Mouse (Mus musculus) T-helper 2 cell (primary cell): ENCODE measurements at regions not wholly inside any gene's neighbourhood (a gene's known extent, or its start where the extent isn't known, plus 50 kb on each side); places are given as distances from the start of the nearest gene placed in this dataset.

Experiments
- in situ Hi-C: fragments of 300-600 bp; cut with MboI, MseI; formaldehyde crosslinking; loops from one replicate; pipeline ENCODE4 v1.15.1; 2025; ENCODE audit warnings: high pct_unique_total_duplicates

DNA sequence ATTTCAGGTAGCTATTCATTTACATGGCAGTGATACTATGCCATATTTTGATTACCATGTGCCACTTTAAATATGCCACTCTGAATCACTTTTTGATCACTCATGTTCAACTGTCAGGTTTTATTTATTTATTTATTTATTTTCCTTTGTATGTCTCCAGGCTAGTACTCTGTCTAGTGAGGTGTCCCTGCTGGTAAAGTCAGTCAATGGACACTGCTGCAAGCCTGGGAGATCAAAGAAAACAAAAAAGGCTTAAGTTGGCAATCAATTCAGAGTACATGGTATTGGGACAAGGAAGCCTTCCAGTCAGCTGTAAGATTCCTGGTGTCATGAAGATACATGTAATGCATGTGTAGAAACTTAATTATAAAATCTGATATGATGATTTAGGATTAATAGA is 473.5 kb upstream of the Pcdh9 start:
- in situ Hi-C loops: no loop called here

DNA sequence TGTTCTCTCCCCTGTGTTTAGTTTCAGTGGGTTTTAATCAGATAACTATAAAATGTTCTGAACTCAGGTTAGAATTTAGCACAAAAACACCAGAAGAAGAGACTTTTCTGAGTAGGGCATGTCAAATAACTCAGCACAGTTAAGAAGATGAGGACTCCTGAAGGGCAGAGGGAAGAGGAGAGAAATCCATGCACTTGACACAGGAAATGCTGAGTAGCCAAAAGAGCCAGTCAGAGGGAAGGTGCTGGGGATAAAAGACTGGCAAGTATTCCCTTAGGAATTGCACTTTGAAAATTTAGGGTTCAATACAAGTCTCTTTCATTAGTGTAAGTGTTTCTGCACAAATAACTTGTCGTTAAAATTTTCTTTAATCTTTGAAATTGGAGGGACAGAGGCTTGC is 472.4 kb upstream of the Pcdh9 start:
- in situ Hi-C loops: no loop called here

DNA sequence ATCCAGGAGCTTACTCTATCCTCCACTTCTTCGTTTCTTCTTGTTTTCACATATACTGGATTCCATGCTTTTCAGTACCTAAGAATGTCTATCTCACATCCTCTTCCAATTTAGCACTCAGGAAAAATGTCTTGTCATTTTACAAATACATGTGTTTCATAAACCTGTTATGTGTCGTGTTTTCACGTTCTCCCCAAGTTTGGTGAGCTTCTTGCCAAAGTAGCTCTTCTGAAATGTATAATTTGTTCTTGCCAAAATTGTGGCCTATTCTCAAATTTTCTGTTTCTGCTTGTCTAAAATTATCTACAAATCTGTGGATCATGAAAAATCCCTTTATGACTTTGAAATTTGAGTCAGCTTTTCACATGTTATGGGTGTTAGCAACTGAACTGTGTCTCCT is 450.1 kb upstream of the Pcdh9 start:
- in situ Hi-C loops: no loop called here

DNA sequence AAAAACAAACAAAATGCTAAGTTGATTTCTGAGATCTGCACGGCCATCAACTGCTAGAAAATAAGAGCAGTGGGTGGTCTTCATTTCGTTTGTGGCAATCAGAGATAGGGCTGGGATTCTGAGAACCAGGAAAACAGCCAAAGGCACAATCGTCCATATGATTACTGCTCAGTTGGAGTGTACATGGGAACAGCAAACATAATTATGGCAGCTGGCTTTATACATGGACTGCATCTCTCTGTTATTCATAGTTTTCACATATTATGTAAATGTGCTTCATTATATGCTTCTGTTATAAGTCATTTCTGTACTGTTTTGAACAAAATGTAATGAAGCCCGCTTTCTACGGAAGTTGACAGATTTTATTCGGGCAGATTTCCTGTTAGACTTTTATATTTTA is 418.8 kb upstream of the Pcdh9 start:
- in situ Hi-C loops: loop anchor here (10.0 kb wide), 1 partner anchor 775 kb away; no protein-coding TSS in a partner anchor

DNA sequence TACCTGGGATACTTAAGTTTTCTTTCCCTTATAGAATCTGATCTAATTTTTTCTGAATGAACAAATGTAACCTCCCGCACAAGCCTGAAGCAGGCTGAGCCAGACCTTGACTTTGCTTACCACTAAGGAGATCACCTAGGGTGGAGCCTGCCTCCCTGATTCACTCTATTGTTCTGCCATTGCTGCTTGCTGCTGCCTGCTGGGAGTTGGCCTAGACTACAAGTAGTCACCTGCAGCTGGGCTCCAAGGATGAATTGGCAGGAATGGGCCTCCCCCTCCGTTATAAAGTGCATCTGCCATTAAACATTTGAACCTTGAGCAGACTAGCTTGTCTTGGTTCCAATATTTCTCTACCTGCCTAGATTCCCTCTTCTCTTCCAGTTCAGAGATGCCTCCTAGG is 415.1 kb upstream of the Pcdh9 start:
- in situ Hi-C loops: loop anchor here (10.0 kb wide), 1 partner anchor 779 kb away; no protein-coding TSS in a partner anchor

DNA sequence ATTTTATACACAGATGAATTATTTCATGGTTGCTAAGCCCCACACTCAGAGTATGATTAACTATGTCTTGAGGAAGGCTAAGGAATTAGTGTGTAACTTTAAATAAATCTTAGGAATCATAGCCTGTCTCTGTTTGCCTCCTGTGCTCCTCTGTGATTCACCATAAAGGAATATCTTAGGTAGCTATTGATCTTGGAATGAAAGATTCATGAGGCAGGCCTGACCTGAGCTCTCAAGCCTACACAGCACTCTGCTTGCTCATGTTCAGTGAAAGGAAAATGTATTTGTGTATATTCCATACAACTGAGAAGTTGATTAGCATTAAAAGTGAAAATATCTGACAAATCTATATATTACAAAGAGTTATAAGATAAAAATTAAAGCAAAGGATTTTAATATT is 403.8 kb upstream of the Pcdh9 start:
- in situ Hi-C loops: no loop called here
